Mouse (Mus musculus) kidney, adult 10 weeks (tissue): ENCODE results near the gene Ckmt2. TPM values are rescaled to one million over a fixed set of nuclear protein-coding genes. Genes with fewer than 3 reads are reported as not detected.

Source experiments
- polyA plus RNA-seq: library from polyadenylated mRNA; stranded (reverse); fragments of 350-450 nt; fragmentation: Illumina TruSeq; extraction: RNeasy Lipid Tissue Mini Kit (QIAGEN cat#74804); gene quantifications from one replicate; pipeline ENCODE4 v1.2.3, GENCODE M21; 2014; ENCODE audit warnings: low read depth, low replicate concordance

The Ckmt2 gene
- polyA plus RNA-seq: not detected

DNA sequence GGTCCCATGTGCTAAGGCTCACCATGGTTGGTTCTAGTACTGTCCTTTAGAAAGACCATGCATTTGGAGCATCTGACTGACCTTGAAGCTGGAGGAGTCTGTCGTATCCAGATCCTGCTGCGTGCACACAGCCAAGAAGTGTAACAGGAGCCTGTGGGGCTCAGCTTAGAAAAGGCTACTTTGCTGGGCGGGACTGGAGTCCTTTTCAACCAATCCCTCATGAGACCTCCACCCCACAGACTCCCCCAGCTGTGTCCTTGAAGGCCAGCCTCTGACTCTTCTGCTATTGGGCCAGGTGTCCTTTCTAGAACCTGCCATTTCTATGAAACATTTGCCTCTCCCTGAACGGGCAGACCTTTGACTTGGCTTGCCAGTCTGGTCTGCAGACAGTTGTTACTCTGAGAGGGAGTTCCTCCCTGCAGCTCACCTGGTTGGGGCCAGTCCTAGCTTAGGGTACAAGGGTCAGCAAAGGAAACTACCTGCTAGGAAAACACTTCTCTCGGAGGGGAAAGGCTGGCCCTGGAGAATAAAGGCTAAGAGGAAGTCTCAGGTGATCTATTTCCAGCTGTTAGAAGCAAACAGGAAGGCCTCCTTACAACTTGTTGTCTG lies at the start of gene Ckmt2:
Gene Ckmt2, minus strand, starts transcription at position 145 of the 609 bp plus-strand sequence.

DNA sequence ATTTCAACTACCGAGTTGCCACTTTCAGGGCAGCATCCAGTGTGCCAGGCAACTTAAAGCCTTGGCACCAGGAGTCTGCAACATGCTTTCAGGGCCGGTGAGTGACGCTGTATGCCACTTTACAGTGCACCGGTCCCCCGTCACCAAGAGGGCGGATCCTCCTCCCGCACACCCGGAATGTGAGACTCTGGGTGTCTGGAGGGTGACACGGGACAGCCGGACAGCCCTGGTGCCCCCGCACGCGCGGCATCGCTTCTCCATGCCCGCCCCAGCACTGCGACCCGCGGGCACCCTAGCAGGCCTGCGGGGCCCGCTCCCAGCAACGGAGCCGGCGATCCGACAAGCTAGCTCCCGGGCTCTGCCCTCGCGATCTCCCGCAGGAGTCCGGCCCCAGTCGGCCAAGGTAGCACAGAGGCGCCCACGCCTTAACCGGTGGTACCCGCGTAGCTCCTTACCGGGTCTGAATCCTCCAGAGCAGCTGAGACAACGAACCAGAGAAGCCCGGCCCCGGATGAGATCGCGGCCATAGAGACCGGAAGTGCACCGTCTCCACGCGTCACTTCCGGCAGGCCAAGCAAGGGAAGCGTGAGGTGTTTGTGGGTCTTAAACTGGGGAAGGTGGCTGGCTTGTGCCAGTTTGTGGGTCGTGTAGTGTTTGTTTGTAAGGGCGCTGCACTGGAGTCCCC lies 69.4 kb downstream of the Ckmt2 start, which contains the start of gene Zcchc9:
Gene Zcchc9, minus strand, starts transcription at position 551 of the 685 bp plus-strand sequence.

Other genes with a start within 250 kb of the Ckmt2 start
- gene Acot12, start 135.4 kb downstream of the Ckmt2 start, polyA plus RNA-seq: 139 TPM
- 34.5 TPM for gene Zcchc9, start 69.2 kb downstream of the Ckmt2 start, polyA plus RNA-seq